ENCODE assay signal across 13 mouse cellular contexts in the genomic region with DNA sequence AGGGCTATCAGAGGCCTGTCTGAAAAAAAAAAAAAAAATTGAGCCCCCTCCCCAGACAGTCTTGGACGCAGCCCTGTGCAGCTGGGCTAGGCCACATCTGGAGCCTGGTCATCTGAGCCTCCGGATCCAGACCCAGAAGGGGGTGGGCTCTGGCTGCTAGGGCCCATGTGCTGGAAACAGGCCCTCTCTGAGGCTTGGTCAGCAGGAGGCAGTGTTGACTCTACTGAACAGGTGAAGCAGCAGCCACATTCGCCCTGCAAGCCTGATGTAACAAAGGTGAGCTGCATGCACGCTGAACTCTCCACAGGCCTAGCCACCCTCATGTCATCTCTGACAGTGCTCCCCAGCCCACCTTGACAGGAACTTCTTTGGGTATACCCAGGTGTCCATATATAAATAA. TPM values are rescaled to one million over a fixed set of nuclear protein-coding genes. Genes with fewer than 3 reads are reported as not detected.
DNase-seq lines count a peak whose midpoint lies in the region; ATAC-seq and TF ChIP-seq lines count a peak whose summit lies in the region.
"Had no signal": no experiment of that assay in that cellular context is flagged by ENCODE, and none has a peak within 500 bp of the region (broad histone marks: within the 10 kb centered on the region; RNA-seq: fewer than 3 reads in every experiment).

No protein-coding gene starts in this region.

- H3K27ac ChIP-seq in stomach, postnatal 0 days (replicated peaks) = no peak overlapping the region
- no peak overlapping the region for H3K27ac ChIP-seq in forebrain, embryonic 15.5 days (replicated peaks)
- H3K27ac ChIP-seq: hindbrain, embryonic 15.5 days; limb, embryonic 13.5 days; midbrain, embryonic 13.5 days; neural tube, embryonic 15.5 days had no signal

- H3K36me3 ChIP-seq in stomach, postnatal 0 days (ENCODE audit: control insufficient read depth, insufficient read depth, low read length) = peaks cover 2% of the 10 kb centered on the region; the same call in 1 of the 2 replicates
- H3K36me3 ChIP-seq in forebrain, embryonic 15.5 days = no peaks in the 10 kb centered on the region; the same call in 1 of the 2 replicates

- no peaks in the 10 kb centered on the region for H3K9me3 ChIP-seq in stomach, postnatal 0 days (ENCODE audit: control insufficient read depth, low read length)
- no peaks in the 10 kb centered on the region for H3K9me3 ChIP-seq in forebrain, embryonic 15.5 days
- H3K9me3 ChIP-seq: hindbrain, embryonic 15.5 days; limb, embryonic 13.5 days; midbrain, embryonic 13.5 days; neural tube, embryonic 15.5 days had no signal

- TF ChIP-seq CTCF in stomach, postnatal 0 days (IDR thresholded peaks at IDR 0.05; ENCODE audit: low read depth) = peak; percentile 57

- H3K4me3 ChIP-seq in stomach, postnatal 0 days (ENCODE audit: low read depth, low read length) = no peak overlapping the region
- H3K4me3 ChIP-seq in forebrain, embryonic 15.5 days = no peak overlapping the region
- H3K4me3 ChIP-seq: hindbrain, embryonic 15.5 days; limb, embryonic 13.5 days; midbrain, embryonic 13.5 days; neural tube, embryonic 15.5 days had no signal

- TF ChIP-seq EP300 in stomach, postnatal 0 days (optimal IDR thresholded peaks at IDR 0.05) = no peak

- no peak for ATAC-seq in stomach, postnatal 0 days (ENCODE audit: low FRiP score, low TSS enrichment)
- no peak for ATAC-seq in forebrain, embryonic 15.5 days (replicated peaks)
- ATAC-seq: midbrain, embryonic 13.5 days had no signal

- H3K4me1 ChIP-seq in stomach, postnatal 0 days (replicated peaks; ENCODE audit: control insufficient read depth, insufficient read depth) = peaks cover 3% of the 10 kb centered on the region; the same call in 1 of the 2 replicates
- H3K4me1 ChIP-seq in forebrain, embryonic 15.5 days = peaks cover 13% of the 10 kb centered on the region

- DNase-seq in kidney, postnatal 4 days = peak; percentile 59 to 60
- no peak for DNase-seq in kidney, adult 11 months
- DNase-seq in thymus, postnatal 4 days = peak; percentile 53
- no peak for DNase-seq in thymus, postnatal 10 days (ENCODE audit: low spot score in 2 of 2)
- peak; percentile 17 for DNase-seq in embryo, embryonic 9.5 days (ENCODE audit: extremely low spot score)
- DNase-seq in stomach, postnatal 0 days (ENCODE audit: low spot score) = peak; percentile 40
- DNase-seq: right cerebral cortex, postnatal 14 days had no signal

- H3K9ac ChIP-seq in stomach, postnatal 0 days (ENCODE audit: low read length) = no peak overlapping the region
- no peak overlapping the region for H3K9ac ChIP-seq in forebrain, embryonic 15.5 days (replicated peaks)
- H3K9ac ChIP-seq: hindbrain, embryonic 15.5 days; limb, embryonic 13.5 days; midbrain, embryonic 13.5 days; neural tube, embryonic 15.5 days had no signal

- H3K27me3 ChIP-seq in stomach, postnatal 0 days (ENCODE audit: control insufficient read depth, insufficient read depth, low read length) = no peaks in the 10 kb centered on the region
- H3K27me3 ChIP-seq in forebrain, embryonic 15.5 days = no peaks in the 10 kb centered on the region
- H3K27me3 ChIP-seq: hindbrain, embryonic 15.5 days; limb, embryonic 13.5 days; midbrain, embryonic 13.5 days; neural tube, embryonic 15.5 days had no signal

- WGBS in stomach, postnatal 0 days = 61% methylated on average over 4 of the region's 4 CpGs
- WGBS in forebrain, embryonic 15.5 days = 72% methylated on average over 4 of the region's 4 CpGs

- H3K4me2 ChIP-seq in stomach, postnatal 0 days (replicated peaks; ENCODE audit: low read depth) = no peak overlapping the region
- no peak overlapping the region for H3K4me2 ChIP-seq in forebrain, embryonic 15.5 days (replicated peaks)
- H3K4me2 ChIP-seq: heart, embryonic 11.5 days; hindbrain, embryonic 15.5 days; limb, embryonic 13.5 days; midbrain, embryonic 13.5 days; neural tube, embryonic 15.5 days had no signal

RNA-seq across cellular contexts. Expression of a gene that starts 5.0 kb away (rescaled TPM):
- polyA plus RNA-seq in stomach, postnatal 0 days (2015; fragmentation: Nextera tagmentation; extraction: Ambion mirVana) = 3.5 and 4.3 TPM in 2 replicates
- 7.6 TPM in 2 replicates for polyA plus RNA-seq in forebrain, embryonic 15.5 days (2015; fragmentation: Nextera tagmentation; extraction: Ambion mirVana)

RNA-seq across cellular contexts. Expression of a gene that starts 25.7 kb away (rescaled TPM):
- polyA plus RNA-seq in stomach, postnatal 0 days (2015; fragmentation: Nextera tagmentation; extraction: Ambion mirVana) = not detected in 2 replicates
- not detected in 2 replicates for polyA plus RNA-seq in forebrain, embryonic 15.5 days (2015; fragmentation: Nextera tagmentation; extraction: Ambion mirVana)
- polyA plus RNA-seq: midbrain, embryonic 13.5 days; neural tube, embryonic 15.5 days had no signal

RNA-seq across cellular contexts. Expression of a gene that starts 36.1 kb away (rescaled TPM):
- 1.6 and 1.8 TPM in 2 replicates for polyA plus RNA-seq in stomach, postnatal 0 days (2015; fragmentation: Nextera tagmentation; extraction: Ambion mirVana)
- 0.06 and 0.14 TPM in 2 replicates for polyA plus RNA-seq in forebrain, embryonic 15.5 days (2015; fragmentation: Nextera tagmentation; extraction: Ambion mirVana)
- polyA plus RNA-seq: heart, embryonic 11.5 days; limb, embryonic 13.5 days had no signal

RNA-seq across cellular contexts. Expression of a gene that starts 41.3 kb away (rescaled TPM):
- polyA plus RNA-seq in stomach, postnatal 0 days (2015; fragmentation: Nextera tagmentation; extraction: Ambion mirVana) = 2.2 and 2.3 TPM in 2 replicates
- 0.17 TPM in 2 replicates for polyA plus RNA-seq in forebrain, embryonic 15.5 days (2015; fragmentation: Nextera tagmentation; extraction: Ambion mirVana)

RNA-seq across cellular contexts. Expression of a gene that starts 53.8 kb away (rescaled TPM):
- 45.1 and 49.2 TPM in 2 replicates for polyA plus RNA-seq in stomach, postnatal 0 days (2015; fragmentation: Nextera tagmentation; extraction: Ambion mirVana)
- 17.4 and 22.6 TPM in 2 replicates for polyA plus RNA-seq in forebrain, embryonic 15.5 days (2015; fragmentation: Nextera tagmentation; extraction: Ambion mirVana)

Comparison
In these comparisons a context has a peak if more than half of its experiments do, and no peak if none do; other contexts are left out.
1. DNase-seq: peak in kidney, postnatal 4 days (2 of 2), thymus, postnatal 4 days (single experiment), embryo, embryonic 9.5 days (single experiment) and stomach, postnatal 0 days (single experiment); none in kidney, adult 11 months (single experiment) and thymus, postnatal 10 days (0 of 2).